Mouse (Mus musculus): Measurements from ENCODE around the gene Pfkfb3.
A peak's percentile ranks its signal among the peaks of the same experiment; 100 is the strongest.
"Not testable (repeated sequence)": the region's sequence is repeated elsewhere in the genome, so short reads cannot be mapped to it uniquely, and the experiment has no call there.

Pfkfb3 gene

GRCm38 (mm10) chr2:11551726-11552125 is 2.2 kb downstream of the Pfkfb3 start:
- DNase-seq (ENCODE audit: low read depth, low spot score) = no peak

DNA sequence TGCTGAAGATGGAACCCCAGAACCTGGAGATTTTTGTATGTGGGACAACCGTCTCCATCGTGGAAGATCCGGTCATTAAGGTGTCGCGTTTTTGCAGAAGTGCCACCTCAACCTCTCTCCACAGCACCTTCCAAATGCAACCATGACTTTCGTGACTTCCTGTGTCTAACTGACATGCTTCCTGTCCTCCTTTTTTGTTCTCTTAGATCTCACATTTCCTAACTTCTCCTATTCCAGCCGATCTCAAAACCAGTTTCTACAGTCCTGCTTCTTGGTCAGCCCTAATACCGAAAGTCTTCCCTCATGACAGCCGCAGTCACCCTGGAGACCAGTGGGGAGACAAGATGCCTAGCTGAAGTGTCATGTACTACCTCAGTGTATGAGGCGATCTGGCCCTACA is 5.4 kb downstream of the Pfkfb3 start:
- DNase-seq (ENCODE audit: low read depth, low spot score) = no peak

- DNase-seq (ENCODE audit: low read depth, low spot score) = no peak
Observed at GRCm38 (mm10) chr2:11547609-11548008, 6.3 kb downstream of the Pfkfb3 start.

DNA sequence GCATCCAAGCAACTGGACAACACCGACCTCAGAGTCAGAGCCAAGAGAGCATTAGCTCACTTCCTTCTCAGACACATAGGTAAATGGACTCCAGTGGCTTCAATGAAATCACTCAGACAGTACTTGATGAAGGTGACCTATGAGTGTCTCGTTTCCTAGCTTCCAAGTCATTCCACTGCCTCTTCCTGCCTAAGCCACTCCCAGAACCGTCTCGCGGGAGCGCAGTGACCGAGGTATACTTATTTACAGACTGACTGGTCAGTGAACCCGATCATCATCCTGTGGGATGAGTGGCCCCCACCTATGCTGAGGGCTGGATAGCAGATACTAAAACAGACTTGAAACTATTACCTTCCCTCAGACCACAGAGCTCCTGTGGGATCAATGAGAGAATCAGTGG is 7.8 kb downstream of the Pfkfb3 start:
- DNase-seq (ENCODE audit: low read depth, low spot score) = no peak

DNA sequence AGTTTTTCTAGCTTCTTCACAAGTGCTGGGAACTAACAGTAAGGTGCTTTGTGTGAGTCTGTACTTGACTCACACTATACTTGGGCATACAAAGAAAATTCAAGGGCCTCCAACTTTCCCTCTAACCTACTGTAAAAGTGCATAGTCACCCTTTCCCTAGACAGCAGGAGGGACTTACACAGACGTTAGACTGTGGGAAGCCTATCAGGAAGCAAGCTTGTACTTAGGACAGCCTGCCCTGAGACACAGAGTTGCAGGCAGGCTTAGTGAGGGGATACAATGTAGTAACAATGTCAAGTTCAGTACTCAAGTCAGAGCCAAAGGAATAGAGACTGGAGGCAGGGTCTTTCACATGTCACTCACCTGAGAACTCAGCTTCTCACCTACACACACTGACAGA is 8.5 kb downstream of the Pfkfb3 start:
- no peak for DNase-seq (ENCODE audit: low read depth, low spot score)

DNA sequence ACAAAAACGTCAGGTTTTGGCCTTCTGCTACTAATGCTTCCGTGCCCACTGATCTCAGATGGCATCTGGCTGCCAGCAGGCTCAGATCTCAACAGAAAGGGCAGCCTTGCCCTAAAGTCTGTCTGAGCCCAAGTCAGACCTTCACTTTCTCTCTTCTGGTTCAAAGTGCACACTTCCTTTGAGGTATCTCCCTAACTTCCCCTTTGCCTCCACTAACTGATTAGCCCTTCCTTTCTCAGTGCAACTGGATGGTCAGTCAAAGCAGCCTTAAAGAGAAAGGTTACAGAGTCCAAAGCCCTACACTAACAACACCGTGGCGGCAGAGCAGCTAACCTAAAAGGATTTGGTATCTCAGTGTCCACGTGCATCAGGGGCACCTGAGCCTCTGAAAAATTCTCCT is 9.5 kb downstream of the Pfkfb3 start:
- no peak for DNase-seq (ENCODE audit: low read depth, low spot score)

DNA sequence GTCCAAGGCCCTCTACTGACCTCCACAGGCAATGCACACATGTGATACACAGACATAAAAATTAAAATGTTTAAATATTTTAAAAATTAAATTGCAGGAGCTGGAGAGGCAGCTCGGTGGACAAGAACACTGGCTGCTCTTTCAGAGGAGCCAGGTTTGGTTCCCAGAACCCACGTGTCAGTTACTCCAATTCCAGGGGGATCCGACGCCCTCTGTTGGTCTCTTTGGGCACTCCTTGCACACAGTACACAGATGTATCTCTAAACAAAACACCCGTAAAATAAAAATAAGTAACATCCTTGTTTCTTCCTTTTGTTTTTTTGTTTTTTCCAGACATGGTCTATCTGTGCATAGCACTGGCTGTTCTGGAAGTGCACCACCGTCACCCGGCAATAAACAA is 10.7 kb downstream of the Pfkfb3 start:
- DNase-seq (ENCODE audit: low read depth, low spot score) = no peak

- no peak for DNase-seq (ENCODE audit: low read depth, low spot score)
Observed at GRCm38 (mm10) chr2:11542640-11543039, 11.2 kb downstream of the Pfkfb3 start.

DNA sequence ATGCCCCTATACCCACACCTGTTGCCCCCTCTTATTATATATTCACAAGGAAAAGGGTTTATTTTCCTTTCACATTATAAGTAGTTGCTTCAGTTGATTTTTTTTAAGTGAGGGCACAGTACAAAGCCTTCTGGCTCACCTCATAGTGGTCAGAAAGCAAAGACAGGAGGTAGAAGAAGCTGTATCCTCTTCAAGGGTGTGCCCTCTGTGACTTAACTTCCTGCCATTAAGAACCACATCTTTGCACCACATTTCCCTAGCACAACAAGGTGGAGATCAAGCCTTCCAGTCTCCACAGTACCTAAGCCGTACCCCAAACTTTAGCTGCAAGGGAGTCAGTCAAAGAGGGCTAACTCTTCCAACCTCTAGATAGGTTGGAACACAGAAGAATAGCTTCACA is 11.8 kb downstream of the Pfkfb3 start:
- no peak for DNase-seq (ENCODE audit: low read depth, low spot score)

GRCm38 (mm10) chr2:11541528-11541927 is 12.3 kb downstream of the Pfkfb3 start:
- not testable (repeated sequence) for DNase-seq (ENCODE audit: low read depth, low spot score)

DNA sequence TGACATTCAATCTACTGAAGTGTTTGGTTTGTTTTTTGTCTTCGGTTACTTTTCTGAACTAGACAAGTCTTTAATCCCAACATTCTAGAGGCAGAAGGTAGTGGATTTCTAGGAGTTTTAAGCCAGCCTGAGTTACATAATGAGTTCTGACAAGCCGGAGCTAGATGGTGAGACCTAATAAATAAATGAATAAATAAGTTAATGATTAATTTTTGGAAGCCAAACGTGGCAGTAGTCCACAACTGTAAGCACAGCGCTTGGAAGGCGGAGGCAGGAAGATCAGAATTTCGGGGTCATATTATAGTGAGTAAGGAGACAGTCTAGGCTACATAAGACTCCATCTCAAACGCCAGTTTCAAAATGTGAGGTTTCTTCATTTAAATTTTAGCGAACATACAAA is 17.9 kb downstream of the Pfkfb3 start:
- DNase-seq (ENCODE audit: low read depth, low spot score) = no peak

GRCm38 (mm10) chr2:11535412-11535928 is 18.4 kb downstream of the Pfkfb3 start:
- DNase-seq (ENCODE audit: low read depth, low spot score) = peak; percentile 85

DNA sequence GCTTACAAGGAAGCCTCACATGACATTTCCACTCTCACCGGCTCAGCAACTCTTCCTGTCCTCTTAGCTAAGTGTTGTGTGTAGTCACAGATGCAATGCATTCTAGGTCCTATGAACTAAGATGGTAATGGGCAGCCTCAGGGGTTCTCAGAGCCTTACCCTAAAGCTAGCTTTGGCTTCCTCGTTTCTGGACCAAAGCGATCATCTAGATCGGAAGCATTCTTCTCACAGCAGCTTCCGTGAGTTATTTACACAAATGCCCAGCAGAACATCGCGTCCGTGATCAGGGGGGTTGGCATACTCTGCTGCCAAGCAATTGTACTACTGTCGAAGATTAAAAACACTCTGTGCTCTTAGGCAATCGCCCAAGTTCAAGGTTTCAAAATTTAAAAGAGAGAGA is 19.1 kb downstream of the Pfkfb3 start:
- DNase-seq (ENCODE audit: low read depth, low spot score) = no peak

DNA sequence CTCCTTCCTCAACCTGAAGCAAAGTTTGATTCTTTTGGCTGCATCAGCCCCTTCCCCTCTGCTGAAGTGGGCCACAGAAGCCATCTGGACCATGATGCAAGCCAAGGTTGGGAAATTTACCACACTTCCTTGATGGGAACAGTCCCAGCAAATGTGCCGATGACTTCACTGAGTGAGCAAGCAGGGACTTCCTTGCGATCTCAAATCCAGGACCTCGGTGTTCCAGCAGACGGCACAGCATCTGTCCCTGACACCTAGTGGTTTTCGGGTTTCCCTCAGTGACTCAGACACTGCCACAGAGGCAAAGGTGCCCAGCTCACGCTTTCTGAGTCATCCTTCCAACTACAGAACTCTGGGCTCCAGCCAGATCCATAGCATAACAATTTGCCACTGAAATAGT is 23.8 kb downstream of the Pfkfb3 start:
- peak; percentile 82 for DNase-seq (ENCODE audit: low read depth, low spot score)

- no peak for DNase-seq (ENCODE audit: low read depth, low spot score)
Observed at GRCm38 (mm10) chr2:11526063-11526462, 27.8 kb downstream of the Pfkfb3 start.

DNA sequence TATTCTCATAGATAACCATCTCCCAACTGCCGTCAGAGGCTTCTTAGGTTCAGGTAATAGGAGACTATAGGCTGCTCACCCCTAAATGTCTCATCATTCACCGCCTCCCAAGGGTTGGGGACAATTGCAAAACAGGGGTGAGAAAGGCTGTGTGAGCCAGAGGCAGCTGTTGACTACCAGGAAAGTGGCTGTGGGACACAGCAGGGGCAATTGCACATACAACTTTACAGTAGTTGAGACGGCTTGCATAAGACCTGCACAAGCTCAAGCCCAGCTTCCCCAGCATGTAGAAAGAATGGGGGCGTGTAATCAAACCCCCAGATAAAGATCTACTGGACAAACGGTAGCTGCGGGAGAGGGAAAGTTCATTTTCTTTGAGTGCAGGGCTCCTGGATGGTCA is 29.1 kb downstream of the Pfkfb3 start:
- no peak for DNase-seq (ENCODE audit: low read depth, low spot score)

DNA sequence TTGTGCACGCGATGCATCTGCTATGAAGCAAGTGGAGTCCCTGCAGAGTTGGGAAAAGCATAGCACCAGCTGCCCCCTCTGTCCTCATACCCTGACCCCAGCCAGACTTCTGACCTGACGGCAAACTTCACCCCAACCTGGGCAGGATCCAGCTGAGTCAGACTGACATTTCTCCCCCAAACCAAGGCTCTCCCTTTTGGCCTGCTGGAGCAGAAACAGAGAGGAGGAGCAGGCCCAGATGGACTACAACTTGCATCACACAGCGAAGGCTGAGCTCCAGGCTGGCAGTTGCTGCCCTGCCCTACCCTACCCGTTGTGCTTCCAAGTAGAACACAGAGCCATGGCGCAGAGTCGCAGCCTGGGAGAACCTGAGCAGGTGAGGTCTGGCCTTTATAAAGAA is 32.1 kb downstream of the Pfkfb3 start:
- no peak for DNase-seq (ENCODE audit: low read depth, low spot score)

DNA sequence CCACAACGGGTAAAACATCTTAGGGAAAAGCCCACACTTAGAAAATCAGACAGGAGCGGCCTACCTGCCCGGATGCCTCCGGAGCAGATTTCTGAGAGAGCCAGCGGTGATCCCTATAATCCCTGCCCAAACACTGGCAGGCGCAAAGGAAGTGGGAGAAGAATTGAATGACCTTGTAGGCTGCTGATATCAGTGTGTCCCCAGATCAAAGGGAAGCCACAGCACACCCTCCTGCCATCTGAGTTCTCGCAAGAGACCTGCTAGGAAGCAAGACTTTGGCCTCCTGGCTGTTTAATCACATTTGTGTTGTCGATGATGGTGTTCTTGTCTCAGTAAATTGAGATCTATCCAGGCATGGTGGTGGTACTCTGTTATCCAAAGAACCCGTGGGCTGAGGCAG is 33.1 kb downstream of the Pfkfb3 start:
- DNase-seq (ENCODE audit: low read depth, low spot score) = no peak

GRCm38 (mm10) chr2:11515828-11516227 is 38.0 kb downstream of the Pfkfb3 start:
- no peak for DNase-seq (ENCODE audit: low read depth, low spot score)

GRCm38 (mm10) chr2:11513057-11513967 is 40.6 kb downstream of the Pfkfb3 start:
- DNase-seq (ENCODE audit: low read depth, low spot score) = no peak

DNA sequence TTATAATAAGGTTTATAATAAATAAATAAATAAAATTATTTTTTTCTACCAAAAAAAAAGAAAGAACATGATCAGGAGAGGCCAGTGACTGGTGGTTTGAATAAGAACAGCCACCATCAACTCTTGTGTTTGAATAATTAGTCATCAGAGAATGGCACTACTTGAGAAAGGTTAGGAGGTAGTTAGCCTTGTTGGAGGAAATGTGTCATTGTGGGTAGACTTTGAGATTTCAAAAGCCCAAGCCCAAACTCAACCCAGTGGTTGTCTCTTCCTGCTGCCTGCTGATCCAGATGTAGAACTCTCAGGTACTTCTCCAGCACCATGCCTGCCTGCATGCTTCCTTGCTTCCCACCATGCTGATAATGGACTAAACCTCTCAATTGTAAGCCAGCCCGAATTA is 41.8 kb downstream of the Pfkfb3 start:
- no peak for DNase-seq (ENCODE audit: low read depth, low spot score)

DNA sequence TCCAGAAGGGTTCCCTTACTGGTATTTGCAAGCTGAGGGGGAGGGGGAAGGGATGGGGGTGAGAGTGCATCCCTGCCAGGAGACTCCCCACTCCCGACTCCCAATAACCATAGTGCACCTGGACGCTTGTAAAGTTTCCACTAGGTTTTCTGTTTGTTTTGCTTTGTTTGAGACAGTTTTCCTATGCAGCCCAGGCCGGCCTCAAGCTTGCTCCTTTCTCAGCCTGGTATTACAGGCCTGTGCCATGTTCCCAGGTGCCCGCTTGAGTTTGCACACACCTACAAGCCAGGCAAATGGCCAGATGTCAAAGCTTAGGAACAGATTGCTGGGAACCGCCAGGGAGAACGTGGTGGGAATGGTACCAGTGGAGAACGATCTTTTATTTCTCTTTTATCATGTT is 50.1 kb downstream of the Pfkfb3 start:
- no peak for DNase-seq (ENCODE audit: low read depth, low spot score)

DNA sequence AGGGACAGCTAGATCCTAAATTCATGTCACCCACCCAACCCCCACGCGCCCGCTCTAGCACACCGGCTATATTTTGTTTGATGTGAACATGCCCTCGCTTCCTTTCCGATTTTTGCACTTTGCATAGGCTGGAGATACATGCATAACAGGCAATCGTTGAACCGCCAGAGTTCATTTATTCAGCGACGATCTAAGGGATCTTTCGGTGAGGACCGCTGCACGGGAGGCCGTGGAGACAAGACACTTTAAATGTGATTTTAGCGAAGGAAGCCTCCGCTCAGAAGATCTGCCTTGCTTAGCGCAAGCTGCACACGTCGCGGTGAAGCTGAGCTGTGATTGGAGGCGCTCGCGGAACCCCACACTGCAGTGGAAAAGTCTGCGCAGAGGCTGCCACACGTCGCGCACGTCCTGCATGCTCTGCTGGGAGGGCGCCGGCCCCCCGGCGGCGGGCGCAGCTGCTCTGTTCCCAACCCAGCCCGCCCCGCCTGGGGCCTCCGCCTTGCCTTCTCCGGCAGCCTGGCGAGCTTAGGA is 50.9 kb downstream of the Pfkfb3 start:
- peak; percentile 94 for DNase-seq (ENCODE audit: low read depth, low spot score)

Measured in telencephalon, adult 2 months (tissue).